8 mouse cellular contexts compared by ENCODE assay signal in genomic region chr3:137955560-137956081, GRCm38 (mm10). TPM values are rescaled to one million over a fixed set of nuclear protein-coding genes. Genes with fewer than 3 reads are reported as not detected.
DNase-seq lines count a peak whose midpoint lies in the region; ATAC-seq and TF ChIP-seq lines count a peak whose summit lies in the region.

No protein-coding gene starts in this region.

- peak overlapping the region; percentile 54 for H3K4me2 ChIP-seq in lung, embryonic 14.5 days
- H3K4me2 ChIP-seq in hindbrain, embryonic 16.5 days (ENCODE audit: low read length), result peak overlapping the region; percentile 36
- H3K4me2 ChIP-seq in midbrain, embryonic 14.5 days (ENCODE audit: low read length), result peak overlapping the region; percentile 12

- H3K36me3 ChIP-seq in lung, embryonic 14.5 days (ENCODE audit: insufficient read depth), result no peaks in the 10 kb centered on the region
- H3K36me3 ChIP-seq in hindbrain, embryonic 16.5 days (ENCODE audit: control insufficient read depth, insufficient read depth, low read length), result no peaks in the 10 kb centered on the region
- no peaks in the 10 kb centered on the region for H3K36me3 ChIP-seq in midbrain, embryonic 14.5 days (ENCODE audit: control insufficient read depth, insufficient read depth, low read length)

- 0 out of 2 replicates have a peak overlapping the region, but pooled peaks have one; percentile 21 for H3K9ac ChIP-seq in lung, embryonic 14.5 days
- H3K9ac ChIP-seq in hindbrain, embryonic 16.5 days (ENCODE audit: low read depth, low read length), result no peak overlapping the region
- H3K9ac ChIP-seq in midbrain, embryonic 14.5 days (replicated peaks; ENCODE audit: low read length), result no peak overlapping the region

- H3K4me3 ChIP-seq in lung, embryonic 14.5 days (ENCODE audit: low read depth, low read length), result peak overlapping the region; percentile 12; the same call in 1 of the 2 replicates
- no peak overlapping the region for H3K4me3 ChIP-seq in hindbrain, embryonic 16.5 days (ENCODE audit: low read length)
- H3K4me3 ChIP-seq in midbrain, embryonic 14.5 days (replicated peaks; ENCODE audit: low read depth, low read length), result no peak overlapping the region

- DNase-seq in lung, embryonic 14.5 days, result peak; percentile 61
- DNase-seq in lung, postnatal 4 days, result no peak
- peak; percentile 57 for DNase-seq in ZHBTc4 (ENCODE audit: low read depth, low spot score)
- DNase-seq in midbrain, embryonic 14.5 days, result no peak
- no peak for DNase-seq in layer of hippocampus, postnatal 10 days (ENCODE audit: low spot score in 2 of 2)
- DNase-seq in adrenal gland, adult 8-10 months, result no peak
- no peak for DNase-seq in adipocyte (ENCODE audit: low spot score)

- ATAC-seq in lung, embryonic 14.5 days (ENCODE audit: insufficient read depth), result no peak
- ATAC-seq in hindbrain, embryonic 16.5 days, result no peak
- ATAC-seq in midbrain, embryonic 14.5 days (ENCODE audit: low FRiP score, low TSS enrichment), result no peak

- H3K27ac ChIP-seq in lung, embryonic 14.5 days (ENCODE audit: low read depth), result no peak overlapping the region
- no peak overlapping the region for H3K27ac ChIP-seq in hindbrain, embryonic 16.5 days (ENCODE audit: low read depth, low read length)
- no peak overlapping the region for H3K27ac ChIP-seq in midbrain, embryonic 14.5 days (replicated peaks; ENCODE audit: low read depth, low read length)

- peaks cover 20% of the 10 kb centered on the region for H3K4me1 ChIP-seq in lung, embryonic 14.5 days (ENCODE audit: insufficient read depth)
- peaks cover 3% of the 10 kb centered on the region for H3K4me1 ChIP-seq in hindbrain, embryonic 16.5 days (ENCODE audit: control insufficient read depth, insufficient read depth, low read depth, low read length)
- H3K4me1 ChIP-seq in midbrain, embryonic 14.5 days (ENCODE audit: control insufficient read depth, insufficient read depth, low read length), result peaks cover 19% of the 10 kb centered on the region

- 12% methylated on average over 16 of the region's 16 CpGs for WGBS in lung, embryonic 14.5 days
- 19% methylated on average over 16 of the region's 16 CpGs for WGBS in hindbrain, embryonic 16.5 days
- WGBS in midbrain, embryonic 14.5 days, result 26% methylated on average over 16 of the region's 16 CpGs

- no peak for TF ChIP-seq CTCF in lung, embryonic 14.5 days (IDR thresholded peaks at IDR 0.05; ENCODE audit: low read depth)

- H3K27me3 ChIP-seq in lung, embryonic 14.5 days (ENCODE audit: insufficient read depth, low read length), result no peaks in the 10 kb centered on the region
- no peaks in the 10 kb centered on the region for H3K27me3 ChIP-seq in hindbrain, embryonic 16.5 days (replicated peaks; ENCODE audit: control insufficient read depth, insufficient read depth, low read length)
- H3K27me3 ChIP-seq in midbrain, embryonic 14.5 days (ENCODE audit: control insufficient read depth, insufficient read depth, low read length), result no peaks in the 10 kb centered on the region

- H3K9me3 ChIP-seq in lung, embryonic 14.5 days (ENCODE audit: low read depth, low read length), result no peaks in the 10 kb centered on the region
- H3K9me3 ChIP-seq in hindbrain, embryonic 16.5 days (ENCODE audit: control insufficient read depth, low read length), result no peaks in the 10 kb centered on the region
- H3K9me3 ChIP-seq in midbrain, embryonic 14.5 days (ENCODE audit: control insufficient read depth, low read length), result no peaks in the 10 kb centered on the region

RNA-seq across cellular contexts. Expression of gene Dapp1, which starts 25.7 kb away (rescaled TPM):
- polyA plus RNA-seq in lung, embryonic 14.5 days (2014; fragmentation: Nextera tagmentation; extraction: Ambion mirVana), result 8.0 and 8.1 TPM in 2 replicates
- polyA plus RNA-seq in hindbrain, embryonic 16.5 days (2015; fragmentation: Nextera tagmentation; extraction: Ambion mirVana), result 3.0 and 3.1 TPM in 2 replicates
- polyA plus RNA-seq in midbrain, embryonic 14.5 days (2014; fragmentation: Nextera tagmentation; extraction: Ambion mirVana), result 1.0 and 1.2 TPM in 2 replicates
- 1 to 10 TPM; 4.7 to 7.1 TPM for total RNA-seq in layer of hippocampus, postnatal 10 days (2021)
- 10 to 100 TPM in 1 of 4 experiments, 1 to 10 TPM in 3; 3.9 to 11.2 (median 7.0) TPM for total RNA-seq in adrenal gland, adult 8-10 months (2022)

RNA-seq across cellular contexts. Expression of gene Lamtor3, which starts 37.3 kb away (rescaled TPM):
- 97.2 and 103 TPM in 2 replicates for polyA plus RNA-seq in lung, embryonic 14.5 days (2014; fragmentation: Nextera tagmentation; extraction: Ambion mirVana)
- 132 and 135 TPM in 2 replicates for polyA plus RNA-seq in hindbrain, embryonic 16.5 days (2015; fragmentation: Nextera tagmentation; extraction: Ambion mirVana)
- polyA plus RNA-seq in midbrain, embryonic 14.5 days (2014; fragmentation: Nextera tagmentation; extraction: Ambion mirVana), result 130 and 139 TPM in 2 replicates
- total RNA-seq in layer of hippocampus, postnatal 10 days (2021), result 10 to 100 TPM; 65.3 to 66.9 TPM
- 10 to 100 TPM; 62.8 to 80.3 (median 71.5) TPM for total RNA-seq in adrenal gland, adult 8-10 months (2022)

Comparison
In these comparisons a context has a peak if more than half of its experiments do, and no peak if none do; other contexts are left out.
1. DNase-seq: peak in lung, embryonic 14.5 days (single experiment) and ZHBTc4 (single experiment); none in lung, postnatal 4 days (0 of 2), midbrain, embryonic 14.5 days (single experiment), layer of hippocampus, postnatal 10 days (0 of 2), adrenal gland, adult 8-10 months (single experiment) and adipocyte (single experiment).
2. Peak in every context shown above with its lines, with median percentiles within 50 percentile points of each other: H3K4me2 ChIP-seq.